Mouse (Mus musculus) brain, adult 2 months (tissue): ENCODE results near the gene Utrn.
A peak's percentile ranks its signal among the peaks of the same experiment; 100 is the strongest.
"Not testable (repeated sequence)": the region's sequence is repeated elsewhere in the genome, so short reads cannot be mapped to it uniquely, and the experiment has no call there.

Experiments
- DNase-seq: peaks from one replicate; pipeline ENCODE4 v3.0.0; 2011; ENCODE audit warnings: low read depth, low spot score

Utrn gene

GRCm38 (mm10) chr10:12607180-12607579 is 262.0 kb downstream of the Utrn start:
- not testable (repeated sequence) for DNase-seq

- no peak for DNase-seq
Observed at GRCm38 (mm10) chr10:12595379-12595778, 273.8 kb downstream of the Utrn start.

DNA sequence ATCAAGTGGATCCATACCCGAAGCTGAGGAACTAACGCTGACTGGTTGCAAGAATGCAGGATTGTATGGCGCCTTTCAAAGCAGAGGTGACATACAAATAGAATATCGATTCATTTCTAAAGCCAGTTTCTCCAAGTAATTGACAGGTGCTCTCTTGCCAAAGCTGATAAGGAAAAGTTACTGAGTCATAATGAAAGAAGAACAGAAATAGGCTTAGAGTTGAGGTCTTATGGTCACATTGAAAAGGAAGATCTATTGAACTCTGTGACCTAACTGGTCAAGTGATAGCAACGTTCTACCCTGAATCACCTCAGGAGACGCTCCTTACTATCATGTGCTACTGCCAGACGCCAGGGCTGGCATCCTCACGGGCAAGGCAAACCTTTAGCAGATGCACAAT is 274.2 kb downstream of the Utrn start:
- DNase-seq: no peak

DNA sequence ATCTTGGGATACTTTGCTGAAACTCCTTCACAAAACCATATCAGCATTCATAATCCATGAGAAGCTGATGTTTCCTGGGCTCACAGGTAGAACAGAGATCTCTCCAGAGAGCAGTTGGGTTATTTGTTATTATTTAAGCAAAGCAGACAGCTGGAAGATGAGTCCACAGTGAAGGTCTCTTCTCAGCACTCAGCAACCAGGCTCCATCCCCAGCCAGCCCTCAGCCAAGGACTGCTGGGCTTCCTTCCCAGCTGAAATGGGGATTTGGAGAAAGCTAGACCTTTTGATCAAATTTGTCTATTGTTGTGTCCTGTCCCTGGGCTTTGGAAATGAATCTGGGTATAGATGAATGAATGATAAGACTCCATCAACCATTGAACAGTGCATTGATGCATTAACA is 276.1 kb downstream of the Utrn start:
- no peak for DNase-seq

- DNase-seq: no peak
Observed at GRCm38 (mm10) chr10:12591946-12592345, 277.2 kb downstream of the Utrn start.

DNA sequence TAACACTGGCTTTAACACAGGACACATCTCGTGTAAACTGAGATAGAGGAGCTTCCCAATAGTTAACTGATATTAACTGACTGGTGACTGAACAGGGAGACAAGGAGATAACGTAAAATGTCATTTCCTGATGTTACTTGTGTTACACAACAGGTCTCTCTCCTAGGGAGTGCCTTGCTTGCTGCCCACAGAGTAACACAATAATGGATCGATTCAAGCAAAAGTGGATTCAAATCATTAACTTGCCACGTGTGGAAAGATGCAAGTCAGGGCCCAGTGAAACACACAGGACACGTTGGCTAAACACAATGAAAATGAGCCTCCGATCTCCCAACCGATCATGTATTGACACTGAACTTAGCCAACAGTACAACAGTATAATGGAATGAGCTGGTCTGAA is 281.1 kb downstream of the Utrn start:
- DNase-seq: no peak

DNA sequence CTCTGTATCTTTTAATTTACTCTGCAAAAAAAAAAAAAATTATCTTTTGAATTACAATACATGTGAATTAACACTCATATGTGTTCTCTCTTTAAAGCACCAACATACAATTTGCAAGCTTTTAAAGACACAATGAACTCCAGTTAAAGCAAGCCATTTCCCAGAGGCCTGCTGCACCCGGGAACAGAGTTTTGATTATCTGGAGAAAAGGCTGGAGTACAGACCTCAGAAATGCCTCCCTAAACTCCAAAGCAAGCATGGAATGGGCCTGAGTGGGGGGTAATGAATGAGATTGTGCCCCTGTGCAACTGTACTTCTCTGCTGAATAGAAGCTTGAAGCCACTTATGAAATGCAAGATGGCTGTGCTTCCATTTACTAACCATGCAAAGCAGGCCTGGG is 281.8 kb downstream of the Utrn start:
- DNase-seq: no peak

GRCm38 (mm10) chr10:12586825-12587224 is 282.3 kb downstream of the Utrn start:
- no peak for DNase-seq

DNA sequence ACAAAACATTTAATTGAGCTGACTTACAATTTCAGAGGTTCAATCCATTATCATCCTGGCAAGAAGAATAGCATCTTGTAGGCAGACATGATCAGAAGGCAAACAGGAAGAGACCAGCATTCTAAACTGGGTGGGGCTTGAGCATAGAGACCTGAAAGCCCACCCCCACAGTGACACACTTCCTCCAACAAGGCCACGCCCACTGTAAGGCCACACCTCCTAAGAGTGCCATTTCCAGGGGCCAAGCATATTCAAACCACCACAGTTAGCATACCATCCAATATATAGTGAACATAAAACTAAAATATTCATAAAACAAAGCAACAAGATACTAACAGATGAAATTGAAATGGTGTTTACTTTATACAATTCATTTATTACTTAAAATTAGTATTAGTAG is 283.0 kb downstream of the Utrn start:
- DNase-seq: no peak

DNA sequence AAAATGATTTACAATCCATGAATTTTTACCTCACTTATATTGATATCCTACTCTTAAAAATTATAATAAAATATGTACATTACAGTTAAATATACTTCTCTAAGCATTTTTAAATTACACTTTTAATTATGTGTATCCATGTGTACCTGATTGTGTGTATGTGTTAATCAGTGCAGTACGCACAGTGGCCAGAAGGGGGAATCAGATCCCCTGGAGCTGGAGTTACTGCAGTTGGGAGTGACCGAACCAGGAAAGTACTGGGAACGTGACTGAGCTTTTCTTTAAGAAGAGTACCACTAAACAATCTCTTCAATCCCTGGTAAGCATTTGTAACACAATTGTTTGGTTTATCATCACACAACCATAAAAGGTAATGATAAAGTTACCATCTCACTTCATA is 285.7 kb downstream of the Utrn start:
- DNase-seq: no peak

DNA sequence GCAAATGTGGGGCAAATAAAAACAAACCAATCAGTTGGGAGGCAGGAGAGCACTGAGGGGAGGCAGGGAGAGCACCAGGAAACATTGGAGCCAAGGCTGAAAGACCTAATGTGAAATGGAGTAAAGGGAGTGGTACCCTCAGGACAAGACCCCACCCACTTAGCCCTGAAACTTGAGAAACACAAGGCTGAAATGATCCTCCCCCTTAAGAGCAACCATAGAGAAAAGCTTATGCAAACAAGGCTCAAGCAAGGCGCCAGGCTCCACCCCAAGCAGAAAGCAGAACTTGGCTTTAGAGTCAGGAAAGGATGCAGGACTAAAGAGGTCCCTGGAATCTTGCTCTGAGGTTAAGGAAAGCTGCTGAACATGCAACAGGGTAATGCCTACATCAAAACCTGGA is 290.1 kb downstream of the Utrn start:
- no peak for DNase-seq

DNA sequence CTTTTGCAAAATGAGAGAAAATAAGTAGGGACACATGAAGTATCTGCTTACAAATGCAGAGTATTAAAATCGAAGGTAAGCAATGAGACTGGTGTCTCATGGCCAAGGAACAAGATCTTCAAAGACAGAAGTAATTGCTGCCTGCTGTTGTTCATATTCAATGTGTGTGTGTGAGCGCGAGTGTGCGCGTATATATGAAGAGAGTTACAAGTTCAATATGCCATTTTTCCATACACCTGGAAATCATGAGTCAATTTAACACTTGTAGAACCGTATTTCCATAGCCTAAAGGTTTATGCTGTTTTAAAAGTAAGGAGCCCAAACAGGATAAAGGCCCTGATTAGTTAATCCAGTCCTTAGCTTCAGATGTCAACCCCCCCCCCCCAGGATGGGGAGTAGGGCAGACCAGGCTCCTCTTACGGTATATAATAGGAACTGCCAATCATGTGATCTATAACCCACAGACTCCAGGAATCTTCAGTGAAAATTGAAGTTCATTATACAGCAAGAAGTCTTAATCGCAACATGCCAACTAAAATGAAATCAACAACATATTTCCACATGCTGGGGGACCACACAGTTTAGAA is 293.2 kb downstream of the Utrn start:
- DNase-seq: no peak

- peak; percentile 45 for DNase-seq
Observed at GRCm38 (mm10) chr10:12574760-12575159, 294.4 kb downstream of the Utrn start.

- DNase-seq: peak; percentile 53
Observed at GRCm38 (mm10) chr10:12573601-12574000, 295.6 kb downstream of the Utrn start.

GRCm38 (mm10) chr10:12572759-12573158 is 296.4 kb downstream of the Utrn start:
- DNase-seq: no peak

DNA sequence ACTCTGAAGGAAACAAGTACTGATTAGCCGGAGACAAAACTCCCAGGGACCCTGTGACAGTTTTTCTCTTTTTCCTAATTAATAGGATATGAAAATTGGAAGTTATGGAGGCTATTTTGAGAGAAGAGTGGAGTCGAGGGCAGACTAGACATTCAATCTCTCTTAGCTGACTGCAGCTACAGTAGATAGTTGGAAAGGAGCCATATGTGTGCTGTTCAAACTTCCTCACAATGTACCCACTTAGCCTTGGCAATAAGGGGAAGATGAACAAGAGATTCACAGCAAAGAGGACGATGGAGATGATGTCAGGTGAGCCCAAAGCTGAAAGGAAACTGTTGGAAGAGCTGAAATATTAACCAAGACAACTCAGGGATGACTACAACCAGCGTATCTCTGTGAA is 304.7 kb downstream of the Utrn start:
- no peak for DNase-seq

- no peak for DNase-seq
Observed at GRCm38 (mm10) chr10:12558810-12559209, 310.4 kb downstream of the Utrn start.

DNA sequence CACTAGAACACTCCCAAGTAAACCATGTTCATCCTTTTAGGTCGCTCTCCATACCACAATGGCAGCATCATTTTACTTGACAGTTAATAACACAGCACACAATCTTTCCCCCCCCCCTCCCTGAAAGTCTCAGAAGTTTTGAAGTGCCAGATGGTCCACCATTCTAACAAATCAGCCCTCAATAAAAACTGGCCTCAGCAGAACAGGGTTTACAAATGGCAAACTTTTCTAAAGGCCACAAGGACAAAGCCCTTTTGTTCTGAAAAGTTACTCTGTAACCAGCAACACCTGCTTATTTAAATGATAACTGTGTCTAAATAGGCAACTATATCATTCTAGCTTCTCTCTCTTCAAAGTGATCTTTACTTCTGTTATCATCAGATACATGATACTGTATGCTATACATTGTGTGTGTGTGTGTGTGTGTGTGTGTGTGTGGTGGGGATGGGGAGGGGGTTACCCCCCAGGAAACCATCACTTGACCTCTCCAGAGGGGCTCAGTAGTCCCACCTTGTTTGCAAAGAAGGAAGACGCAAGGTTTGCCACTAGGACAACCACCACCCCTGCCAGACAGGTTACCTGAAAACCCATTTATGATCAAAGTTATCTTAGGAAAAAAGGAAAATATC is 315.0 kb downstream of the Utrn start:
- no peak for DNase-seq

DNA sequence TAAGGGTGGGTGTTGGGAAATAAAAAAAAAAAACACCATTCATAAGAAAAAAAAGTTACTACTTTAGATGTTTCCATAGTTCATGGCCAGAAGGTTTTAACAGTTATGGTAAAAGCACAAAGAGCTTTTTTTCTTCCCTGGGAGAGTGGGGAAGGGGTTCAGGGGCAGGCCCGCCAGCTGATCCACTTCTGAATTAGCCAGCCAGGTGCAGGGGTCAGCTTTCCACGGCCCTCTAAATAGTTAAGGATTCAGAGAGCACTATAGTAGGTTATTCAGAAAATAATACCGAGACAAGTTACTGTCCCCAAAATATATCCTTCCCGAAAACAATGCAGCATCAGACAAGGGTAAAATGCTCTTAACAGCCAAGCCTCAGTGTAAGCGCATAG is 316.3 kb downstream of the Utrn start:
- no peak for DNase-seq

DNA sequence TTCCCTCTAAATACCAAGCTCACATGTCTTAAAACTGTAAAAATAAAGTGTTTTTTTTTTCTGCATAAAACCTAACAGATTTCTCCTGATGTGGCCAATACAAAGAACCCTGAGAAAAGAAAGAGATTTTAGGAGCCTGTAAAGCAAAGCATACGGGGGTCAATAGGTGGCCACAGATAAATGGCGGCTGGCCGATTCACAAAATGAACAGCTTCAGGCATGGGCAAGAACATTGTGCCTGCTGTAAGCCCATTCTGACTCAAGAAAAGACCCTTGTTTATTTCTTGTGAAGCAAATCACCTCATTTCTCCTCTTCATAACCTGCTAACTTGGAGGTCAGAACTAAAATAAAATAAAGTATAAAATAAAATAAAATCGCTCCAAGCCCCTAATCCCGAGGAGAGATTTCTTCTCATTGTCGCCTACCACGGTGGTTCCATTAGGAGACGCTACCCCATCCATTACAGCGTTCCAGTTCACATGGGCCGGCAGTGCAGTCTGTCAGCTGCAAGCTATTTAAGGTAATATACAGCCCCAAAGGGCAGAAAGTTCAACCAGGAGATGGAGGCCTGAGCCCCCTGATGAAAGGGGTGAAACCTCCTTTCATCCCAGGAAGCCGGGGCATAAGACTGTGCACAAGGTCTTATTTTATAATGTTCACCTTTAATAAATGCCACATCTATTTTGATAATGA is 316.8 kb downstream of the Utrn start:
- no peak for DNase-seq

GRCm38 (mm10) chr10:12551735-12552134 is 317.4 kb downstream of the Utrn start:
- no peak for DNase-seq

GRCm38 (mm10) chr10:12549945-12550540 is 319.1 kb downstream of the Utrn start:
- DNase-seq: no peak

DNA sequence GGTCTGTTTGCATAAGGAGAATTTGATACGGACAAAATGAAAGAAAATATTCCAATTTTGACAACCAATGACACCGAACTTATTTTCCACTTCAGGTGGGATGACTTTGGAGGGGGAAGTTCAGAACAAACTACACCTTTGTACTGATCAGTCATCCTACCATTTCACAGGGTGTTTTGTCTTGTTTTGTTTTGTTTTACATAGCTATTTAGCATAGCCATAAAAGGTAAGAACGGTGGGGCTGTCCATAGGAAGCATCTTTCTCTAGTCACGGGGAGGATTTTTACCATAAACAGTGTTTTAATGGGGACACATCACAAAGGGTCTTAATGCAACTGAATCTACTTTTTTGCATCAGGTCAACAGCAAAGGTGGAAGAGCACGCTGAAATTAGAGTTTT is 319.9 kb downstream of the Utrn start:
- no peak for DNase-seq
